Mouse (Mus musculus): ENCODE data around the gene Mad2l1. TPM values are rescaled to one million over a fixed set of nuclear protein-coding genes. Genes with fewer than 3 reads are reported as not detected.

The Mad2l1 gene
- total RNA-seq (2012; rRNA removed) (63.9 and 72.0 TPM in 2 replicates), polyA plus RNA-seq (2012; ENCODE audit: insufficient read depth in 1 of 2, insufficient read length in 2 of 2, low read depth in 1 of 2, low replicate concordance in 2 of 2, missing spikeins in 1 of 2) (100 to 1,000 TPM in 1 of 2 experiments, 10 to 100 TPM in 1; 68.8 to 102 TPM)

DNA sequence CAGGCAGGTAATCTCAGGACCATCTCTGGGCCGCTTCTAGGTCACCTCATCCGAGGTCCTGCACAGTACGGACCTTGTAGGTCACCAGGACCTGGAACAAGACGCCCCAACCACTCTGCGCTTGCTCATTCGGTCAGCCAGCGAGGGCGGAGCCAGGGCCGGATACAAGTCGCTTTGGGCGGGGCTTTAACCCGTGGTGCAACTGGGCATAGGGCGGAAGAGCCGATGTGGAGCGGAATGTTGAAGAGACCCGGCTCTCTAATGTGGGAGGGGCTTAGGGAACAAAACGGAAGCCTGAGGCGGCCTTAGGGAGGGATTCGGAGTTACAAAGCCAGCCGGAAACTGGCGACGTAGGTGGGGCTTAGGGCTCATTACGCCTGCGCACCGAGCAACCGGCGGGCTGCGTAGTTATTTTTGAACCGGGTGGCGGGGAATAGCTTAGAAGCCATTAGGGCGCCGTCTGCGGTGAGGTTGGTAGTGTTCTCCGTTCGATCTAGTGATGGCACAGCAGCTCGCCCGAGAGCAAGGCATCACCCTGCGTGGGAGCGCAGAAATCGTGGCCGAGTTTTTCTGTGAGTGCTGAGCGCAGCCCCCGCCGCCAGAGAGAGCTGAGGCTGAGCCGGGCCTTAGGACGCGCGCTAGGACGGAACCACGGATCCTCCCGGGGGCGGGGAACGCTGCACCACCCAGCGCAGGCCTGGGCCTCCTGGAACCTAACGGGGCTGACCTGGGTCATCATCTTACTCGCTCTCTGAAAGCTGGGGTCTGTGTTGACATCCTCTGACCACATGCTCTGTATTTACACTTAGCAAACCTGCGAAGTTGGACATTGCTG lies at the start of gene Mad2l1:
Mad2l1 (plus strand) TSS at position 363 of the 835 bp plus-strand sequence.
- peak; percentile 99 for DNase-seq (ENCODE audit: low read depth, low spot score)
- Histone ChIP-seq H3K27ac (ENCODE audit: control insufficient read depth, low read depth, low read length) (peak within 1 kb of the TSS; percentile 94), H3K27me3 (ENCODE audit: control insufficient read depth in 1 of 2, insufficient read depth in 2 of 2, low read length in 2 of 2) (no peaks in the 10 kb centered on the region), H3K4me3 (ENCODE audit: control insufficient read depth in 1 of 2, insufficient read depth in 1 of 2, low read depth in 2 of 2, low read length in 2 of 2) (peak within 1 kb of the TSS; percentile 91 to 96), H3K9ac (ENCODE audit: control insufficient read depth, low read depth, low read length, poor library complexity, severe bottlenecking) (peak within 1 kb of the TSS; percentile 96), H3K79me2 (ENCODE audit: control insufficient read depth, insufficient read depth, low read length, poor library complexity) (peaks cover 23% of the 10 kb centered on the region), H3K36me3 (ENCODE audit: control insufficient read depth in 1 of 2, insufficient read depth in 2 of 2, low read length in 2 of 2) (peaks cover 15 to 19% of the 10 kb centered on the region in 2 experiments), H3K9me3 (replicated peaks; ENCODE audit: insufficient read depth, low read length) (no peaks in the 10 kb centered on the region), H3K4me1 (ENCODE audit: control insufficient read depth in 1 of 2, insufficient read depth in 2 of 2, low read length in 2 of 2) (peaks cover 6 to 9% of the 10 kb centered on the region in 2 experiments)
- TF ChIP-seq USF2 (IDR thresholded peaks at IDR 0.05; ENCODE audit: borderline replicate concordance in 1 of 2, insufficient read depth in 1 of 2, low read depth in 1 of 2, low read length in 2 of 2) (no peak), ZKSCAN1 (IDR thresholded peaks at IDR 0.05; ENCODE audit: low read depth, low read length) (no peak), NRF1 (IDR thresholded peaks at IDR 0.05; ENCODE audit: insufficient read depth, low read depth, low read length, poor library complexity, severe bottlenecking) (peak; percentile 89), TAL1 (IDR thresholded peaks at IDR 0.05; ENCODE audit: low read length) (no peak), MAZ (IDR thresholded peaks at IDR 0.05; ENCODE audit: low read depth, low read length) (peak; percentile 73; the same call in 1 of the 2 replicates), BHLHE40 (IDR thresholded peaks at IDR 0.05; ENCODE audit: borderline replicate concordance, low read depth, low read length) (no peak), CTCF (IDR thresholded peaks at IDR 0.05 in 2 of 3, conservative IDR thresholded peaks at IDR 0.05 in 1 of 3; ENCODE audit: control insufficient read depth in 1 of 3, insufficient read depth in 1 of 3, low read depth in 2 of 3, low read length in 3 of 3, poor library complexity in 1 of 3, severe bottlenecking in 1 of 3) (peak in 1 of 3 experiments; percentile 0; a peak in 2 of 6 replicates), RAD21 (IDR thresholded peaks at IDR 0.05; ENCODE audit: low read depth, low read length) (no peak), UBTF (IDR thresholded peaks at IDR 0.05; ENCODE audit: borderline replicate concordance, insufficient read depth, low read depth, low read length) (0 out of 2 replicates have a peak, but pooled peaks have one; percentile 40), KAT2A (conservative IDR thresholded peaks at IDR 0.05; ENCODE audit: low read depth, low read length) (peak; percentile 66), POLR2AphosphoS2 (IDR thresholded peaks at IDR 0.05; ENCODE audit: low read length) (peak; percentile 92), MEF2A (IDR thresholded peaks at IDR 0.05; ENCODE audit: extremely low read depth, insufficient replicate concordance, low read depth, low read length, poor library complexity, severe bottlenecking) (peak; percentile 67; the same call in 1 of the 2 replicates), NELFE (IDR thresholded peaks at IDR 0.05; ENCODE audit: low read depth, low read length) (peak; percentile 97), SMC3 (IDR thresholded peaks at IDR 0.05; ENCODE audit: low read depth, low read length) (no peak), SIN3A (IDR thresholded peaks at IDR 0.05; ENCODE audit: low read length) (peak; percentile 64), POLR2A (IDR thresholded peaks at IDR 0.05; ENCODE audit: control insufficient read depth in 1 of 2, insufficient read depth in 1 of 2, low read depth in 1 of 2, low read length in 2 of 2, poor library complexity in 1 of 2) (peak; percentile 83 to 97), USF1 (IDR thresholded peaks at IDR 0.05; ENCODE audit: low read depth, low read length) (peak; percentile 41; the same call in 1 of the 2 replicates), EP300 (IDR thresholded peaks at IDR 0.05; ENCODE audit: low read depth in 1 of 2, low read length in 2 of 2) (peak in 1 of 2 experiments; percentile 20; a peak in 1 of 4 replicates), ZC3H11A (IDR thresholded peaks at IDR 0.05; ENCODE audit: low read depth, low read length) (no peak), HCFC1 (IDR thresholded peaks at IDR 0.05; ENCODE audit: low read depth, low read length) (peak; percentile 85), MYC (IDR thresholded peaks at IDR 0.05; ENCODE audit: low read depth, low read length) (peak; percentile 5), MYB (IDR thresholded peaks at IDR 0.05; ENCODE audit: low read depth, low read length) (peak; percentile 60), ELF1 (IDR thresholded peaks at IDR 0.05; ENCODE audit: low read depth, low read length) (peak; percentile 93), MXI1 (IDR thresholded peaks at IDR 0.05; ENCODE audit: low read depth, low read length) (peak; percentile 64), ETS1 (IDR thresholded peaks at IDR 0.05; ENCODE audit: low read depth, low read length) (peak; percentile 39; the same call in 1 of the 2 replicates), ZMIZ1 (IDR thresholded peaks at IDR 0.05; ENCODE audit: low read depth, low read length) (peak; percentile 86), GABPA (IDR thresholded peaks at IDR 0.05; ENCODE audit: low read depth, low read length) (0 out of 2 replicates have a peak, but pooled peaks have one; percentile 14), TBP (IDR thresholded peaks at IDR 0.05; ENCODE audit: low read depth, low read length) (peak; percentile 60; the same call in 1 of the 2 replicates), MAX (IDR thresholded peaks at IDR 0.05; ENCODE audit: low read length) (peak; percentile 25; the same call in 1 of the 2 replicates), RCOR1 (IDR thresholded peaks at IDR 0.05; ENCODE audit: low read depth, low read length) (0 out of 2 replicates have a peak, but pooled peaks have one; percentile 9), E2F4 (IDR thresholded peaks at IDR 0.05; ENCODE audit: borderline replicate concordance, low read depth, low read length) (peak; percentile 85)
